Mouse (Mus musculus) Patski (cell line): ENCODE data around the gene Pde11a. TPM values are rescaled to one million over a fixed set of nuclear protein-coding genes. Genes with fewer than 3 reads are reported as not detected.

Experiments
- ATAC-seq: fragments of 100-300 bp; one replicate; pipeline ENCODE4 v1.8.0; 2021
- CTCF ChIA-PET: fragments of 350-600 bp; sonication (Branson Sonifier 250); formaldehyde crosslinking; loops from one replicate; lab custom pipeline; 2022; ENCODE audit warnings: inconsistent platforms; lab: Charles Lee
- POLR2A ChIA-PET: fragments of 350-600 bp; sonication (Branson Sonifier 250); formaldehyde crosslinking; loops from one replicate; lab custom pipeline; 2022; ENCODE audit warnings: antibody characterized with exemption, inconsistent platforms; lab: Charles Lee
- DNase-seq: peaks from one replicate; pipeline ENCODE4 v3.0.0-alpha.2; 2011; ENCODE audit warnings: low read depth, low spot score
- H3K27me3 ChIP-seq: fragments of 371-371 bp; one replicate; pipeline ENCODE4 v1.5.1; 2021
- CTCF ChIP-seq: fragments of 100-300 bp; IDR thresholded peaks from one replicate; pipeline ENCODE4 v1.5.1; 2021
- in situ Hi-C: fragments of 300-500 bp; cut with MboI; formaldehyde crosslinking; loops from 3 replicates; pipeline ENCODE4 v1.11.1; 2018; ENCODE audit warnings: low pct_unique_long_range_greater_than_20kb, mixed read lengths
- polyA plus RNA-seq: library from polyadenylated mRNA; unstranded; gene quantifications from one replicate; pipeline ENCODE4 v1.2.3, GENCODE M21; 2021

The Pde11a gene
- polyA plus RNA-seq, 1 experiment from 2014 or later = 0.04 TPM

DNA sequence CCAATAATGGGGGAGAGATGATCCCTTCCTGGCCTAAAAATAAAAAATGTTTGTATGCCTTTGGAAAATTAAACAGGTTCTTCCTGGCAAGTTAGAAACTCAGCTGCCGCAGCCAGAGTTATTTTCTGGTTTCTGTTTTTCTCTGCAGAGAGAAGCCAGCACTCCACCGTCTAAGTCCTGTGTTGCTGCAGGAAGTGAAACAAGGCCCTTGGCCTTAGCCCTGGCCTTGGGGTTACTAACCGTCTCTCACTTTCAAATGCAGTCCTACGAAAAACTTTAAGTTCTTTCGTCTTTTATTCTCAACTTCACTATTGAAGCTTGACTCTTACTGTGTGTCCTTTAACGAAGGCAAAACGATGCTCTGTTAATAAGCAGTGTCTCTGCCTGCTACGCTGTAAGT is 289.0 kb downstream of the Pde11a start:
- peaks cover 38% of the 10 kb centered on the region for H3K27me3 ChIP-seq
- ATAC-seq (no peak), DNase-seq (no peak)
- POLR2A ChIA-PET = no interaction called here
- CTCF ChIA-PET = no interaction called here
- in situ Hi-C loops = no loop called here
- no peak for TF ChIP-seq CTCF

DNA sequence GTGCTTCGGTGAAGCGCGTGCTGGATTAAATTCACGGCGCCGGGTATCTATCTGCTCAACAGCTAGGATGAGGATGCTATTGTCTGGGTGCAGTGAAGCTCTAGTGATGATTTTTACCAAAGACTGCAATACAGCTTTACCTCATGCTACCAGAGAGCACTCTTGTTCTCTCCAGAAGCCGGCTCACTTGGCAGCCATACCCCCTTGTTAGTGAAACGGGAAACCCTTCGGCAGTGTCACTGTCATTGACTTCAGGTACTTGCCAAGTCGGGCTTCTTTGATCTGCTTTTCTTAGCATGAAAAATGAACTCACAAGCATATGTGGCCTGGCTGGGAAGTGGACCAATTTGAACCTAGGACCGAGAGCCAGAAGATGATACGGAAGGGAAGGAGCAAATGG is 290.8 kb downstream of the Pde11a start:
- in situ Hi-C loops = no loop called here
- no peak for ATAC-seq
- POLR2A ChIA-PET = no interaction called here

DNA sequence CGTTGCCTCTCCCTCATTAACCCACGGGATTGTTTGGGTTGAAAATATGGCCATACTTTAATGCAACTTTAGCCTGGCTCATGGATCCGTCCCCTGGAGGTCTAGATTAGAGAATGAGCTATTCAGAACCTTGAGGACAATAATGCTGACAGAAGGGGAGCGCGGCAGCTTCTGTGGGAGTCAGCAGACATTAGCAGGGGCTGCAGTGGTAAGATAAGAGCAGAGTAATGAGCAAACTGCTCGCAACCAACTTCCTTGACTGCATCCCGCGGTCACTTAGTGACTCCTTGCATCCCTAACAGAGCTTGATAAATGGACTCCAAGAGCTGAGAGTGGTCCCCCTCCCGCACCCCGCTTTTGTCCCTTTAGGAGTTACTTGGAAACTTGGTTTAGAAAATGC is 296.4 kb downstream of the Pde11a start:
- in situ Hi-C loops = no loop called here
- H3K27me3 ChIP-seq = peaks cover 8% of the 10 kb centered on the region
- DNase-seq = no peak
- ATAC-seq = no peak
- POLR2A ChIA-PET = no interaction called here
- CTCF ChIA-PET = interaction anchor here (0.8 kb wide), 1 partner anchor 10 kb away, joined by 3 read pairs; no protein-coding TSS in a partner anchor
- TF ChIP-seq CTCF = no peak

More for the DNA sequence above, 290.8 kb downstream of the Pde11a start:
- no peak for DNase-seq
- no peak for TF ChIP-seq CTCF
- CTCF ChIA-PET = interaction anchor here (1.4 kb wide), 1 partner anchor 15 kb away, joined by 5 read pairs; no protein-coding TSS in a partner anchor
- peaks cover 22% of the 10 kb centered on the region for H3K27me3 ChIP-seq

DNA sequence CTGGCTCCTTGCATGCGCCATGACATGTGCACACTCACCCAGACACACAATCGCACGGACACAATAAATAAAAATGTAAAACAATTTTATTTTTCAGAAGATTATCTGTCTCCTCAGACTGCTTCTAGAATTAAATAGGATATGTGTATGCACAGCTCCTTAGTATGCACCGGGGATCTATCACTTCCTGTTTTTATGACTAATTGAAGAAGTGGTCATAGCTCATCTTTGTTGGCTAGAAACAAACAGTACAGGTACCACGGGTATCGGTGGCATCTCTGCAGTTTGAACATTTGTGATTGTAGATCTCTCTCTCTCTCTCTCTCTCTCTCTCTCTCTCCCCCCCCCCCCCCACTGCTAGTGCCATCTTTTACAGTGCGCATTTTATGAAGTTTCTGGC is 298.5 kb downstream of the Pde11a start:
- in situ Hi-C loops = no loop called here
- CTCF ChIA-PET = no interaction called here
- POLR2A ChIA-PET = no interaction called here
- ATAC-seq (no peak), DNase-seq (no peak)
- no peak for TF ChIP-seq CTCF
- H3K27me3 ChIP-seq = peaks cover 25% of the 10 kb centered on the region

DNA sequence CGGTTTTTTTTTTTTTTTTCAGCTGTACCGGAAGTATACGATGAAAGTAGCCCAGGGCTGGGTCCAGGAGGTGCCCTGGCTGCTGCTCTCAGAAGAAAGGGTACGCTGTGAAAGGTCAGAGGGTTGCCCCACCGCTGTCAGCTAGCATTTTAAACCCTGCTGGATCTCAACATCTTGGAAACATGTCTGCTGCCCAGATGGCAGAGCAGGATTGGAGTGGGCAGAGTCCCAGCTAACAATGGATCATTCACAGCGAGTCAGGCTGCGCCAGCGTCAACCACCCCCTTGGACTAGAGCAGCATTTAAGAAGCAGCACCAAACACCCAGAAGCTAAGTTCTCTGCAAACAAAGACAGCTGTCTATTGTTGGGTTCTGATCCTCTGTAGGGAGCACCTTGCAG is 308.5 kb downstream of the Pde11a start:
- TF ChIP-seq CTCF = no peak
- in situ Hi-C loops = no loop called here
- ATAC-seq (no peak), DNase-seq (no peak)
- ChIA-PET POLR2A (no interaction called here), CTCF (interaction anchor here (0.9 kb wide), 1 partner anchor 44 kb away, joined by 3 read pairs; no protein-coding TSS in a partner anchor)
- H3K27me3 ChIP-seq = peaks cover 38% of the 10 kb centered on the region

DNA sequence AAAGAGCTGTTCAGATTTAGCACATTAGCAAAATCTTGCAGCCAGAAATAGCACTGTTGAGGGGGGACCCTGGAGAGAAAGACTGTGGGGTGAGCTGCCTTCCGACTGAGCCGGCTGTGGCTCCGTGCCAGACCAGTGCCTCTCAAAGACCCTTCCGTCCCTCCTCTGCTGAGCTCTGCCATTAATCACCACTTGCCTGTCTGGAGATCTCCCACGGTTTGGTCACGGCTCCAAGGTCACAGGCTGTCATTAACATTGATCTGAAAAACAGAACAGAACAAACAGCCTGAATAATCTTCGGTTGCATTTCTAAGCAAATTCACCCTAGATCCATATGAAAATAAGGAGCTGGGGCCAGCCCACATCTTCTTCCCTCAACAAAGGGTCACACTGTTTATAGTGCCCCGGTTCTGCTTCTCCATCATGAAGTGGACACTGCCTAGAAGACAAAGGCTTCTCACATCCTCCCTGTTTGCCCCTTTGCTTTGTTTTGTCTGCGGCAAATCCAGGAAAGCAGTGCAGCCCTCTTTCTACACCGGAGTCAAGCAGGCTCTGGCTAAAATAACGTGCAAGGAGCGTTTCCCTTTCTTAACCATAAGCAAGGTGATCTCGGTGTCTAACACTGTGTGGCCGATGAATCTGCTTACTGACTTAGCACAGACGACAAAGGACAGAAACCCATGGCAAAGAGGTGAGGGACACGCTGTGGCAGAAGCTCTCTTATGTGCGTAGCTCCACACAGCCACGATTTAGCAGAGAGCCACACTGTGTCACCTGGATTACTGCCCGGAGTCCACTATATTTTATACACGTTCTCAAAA is 309.3 kb downstream of the Pde11a start:
- in situ Hi-C loops = no loop called here
- ChIA-PET CTCF (no interaction called here), POLR2A (no interaction called here)
- no peak for DNase-seq
- no peak for TF ChIP-seq CTCF
- peaks cover 32% of the 10 kb centered on the region for H3K27me3 ChIP-seq
- ATAC-seq = no peak

DNA sequence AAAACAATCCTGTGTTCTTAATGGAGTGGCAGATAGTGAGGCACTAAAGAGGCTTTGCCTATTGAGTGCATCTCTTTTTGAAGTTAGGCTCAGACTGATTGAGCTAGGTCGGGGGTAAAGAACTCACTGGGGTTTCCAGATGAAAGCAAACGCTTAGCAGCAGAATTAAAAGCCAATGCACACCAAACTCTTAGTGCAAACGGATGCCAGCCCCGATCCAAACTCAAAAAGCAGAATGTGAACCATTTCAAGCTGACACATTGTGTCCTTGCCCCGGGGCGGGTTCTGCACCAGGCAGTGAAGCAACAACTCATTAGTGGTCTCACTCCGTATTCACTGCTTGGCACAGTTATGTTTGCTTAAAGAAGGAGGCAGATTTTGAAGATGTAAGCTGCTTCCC is 321.7 kb downstream of the Pde11a start:
- ATAC-seq (no peak), DNase-seq (no peak)
- no peak for TF ChIP-seq CTCF

DNA sequence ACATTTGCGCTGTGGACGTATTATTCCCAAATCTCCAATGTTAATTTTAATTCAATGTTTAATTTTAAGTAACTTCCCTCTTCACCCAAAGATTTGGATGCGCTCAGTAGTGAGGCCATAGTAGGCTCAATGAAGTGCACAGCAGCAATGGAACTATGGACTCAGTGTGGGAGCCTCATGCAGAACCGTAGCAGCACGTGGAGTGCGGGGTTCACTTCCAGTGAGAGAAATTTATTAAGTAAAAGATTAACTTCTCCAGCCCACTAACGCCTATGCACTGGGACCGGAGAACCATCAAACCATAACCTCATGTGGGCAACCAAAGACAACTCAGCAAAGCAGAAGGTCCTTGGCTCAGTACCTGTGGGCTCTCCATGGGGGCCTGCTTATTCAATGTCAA is 322.4 kb downstream of the Pde11a start:
- H3K27me3 ChIP-seq = peaks cover 7% of the 10 kb centered on the region
- DNase-seq = no peak

More for the DNA sequence above, 321.7 kb downstream of the Pde11a start:
- H3K27me3 ChIP-seq = peaks cover 7% of the 10 kb centered on the region
- POLR2A ChIA-PET = no interaction called here
- CTCF ChIA-PET = no interaction called here
- in situ Hi-C loops = no loop called here

DNA sequence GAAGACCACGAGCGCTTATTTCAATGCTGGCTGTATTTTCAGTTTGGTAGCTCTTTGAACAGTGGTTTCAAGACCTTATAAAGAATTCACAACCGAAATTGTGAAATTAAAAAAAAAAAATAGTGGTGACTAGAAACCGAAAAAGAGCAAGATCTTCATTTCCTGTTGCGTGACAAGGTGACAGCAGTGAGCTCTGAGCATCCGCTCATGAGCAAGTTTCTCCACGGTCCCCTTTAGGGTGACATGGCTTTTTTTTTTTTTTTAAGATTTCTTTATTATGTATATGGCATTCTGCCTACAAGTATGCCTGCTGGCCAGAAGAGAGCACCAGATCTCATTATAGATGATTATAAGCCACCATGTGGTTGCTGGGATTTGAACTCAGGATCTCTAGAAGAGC is 323.1 kb downstream of the Pde11a start:
- ChIA-PET CTCF (no interaction called here), POLR2A (no interaction called here)
- peaks cover 8% of the 10 kb centered on the region for H3K27me3 ChIP-seq
- ATAC-seq (no peak), DNase-seq (no peak)
- no peak for TF ChIP-seq CTCF
- in situ Hi-C loops = no loop called here

More for the DNA sequence above, 322.4 kb downstream of the Pde11a start:
- TF ChIP-seq CTCF = no peak
- ChIA-PET CTCF (no interaction called here), POLR2A (no interaction called here)
- in situ Hi-C loops = no loop called here
- no peak for ATAC-seq

DNA sequence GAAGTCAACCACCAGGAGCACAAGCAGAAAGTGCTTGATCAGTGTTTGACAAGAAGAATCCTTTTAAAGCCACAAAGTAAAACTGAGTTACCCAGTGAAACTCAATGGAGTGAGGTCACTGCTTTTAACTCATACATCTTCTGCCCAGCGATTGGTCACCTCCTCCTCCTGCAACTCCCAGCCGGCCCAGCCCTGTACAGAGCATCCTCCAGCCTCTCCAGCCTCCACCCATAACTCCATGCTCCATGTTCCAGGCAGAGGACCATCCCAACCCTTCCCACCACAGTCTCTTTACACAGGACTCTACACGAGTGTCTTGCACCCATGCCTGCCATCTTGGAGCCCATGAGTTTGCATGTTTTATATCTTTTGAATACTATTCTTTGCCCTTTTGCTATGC is 323.9 kb downstream of the Pde11a start:
- POLR2A ChIA-PET = no interaction called here
- ATAC-seq (no peak), DNase-seq (no peak)
- H3K27me3 ChIP-seq = peaks cover 11% of the 10 kb centered on the region
- in situ Hi-C loops = no loop called here
- CTCF ChIA-PET = no interaction called here
- TF ChIP-seq CTCF = no peak

DNA sequence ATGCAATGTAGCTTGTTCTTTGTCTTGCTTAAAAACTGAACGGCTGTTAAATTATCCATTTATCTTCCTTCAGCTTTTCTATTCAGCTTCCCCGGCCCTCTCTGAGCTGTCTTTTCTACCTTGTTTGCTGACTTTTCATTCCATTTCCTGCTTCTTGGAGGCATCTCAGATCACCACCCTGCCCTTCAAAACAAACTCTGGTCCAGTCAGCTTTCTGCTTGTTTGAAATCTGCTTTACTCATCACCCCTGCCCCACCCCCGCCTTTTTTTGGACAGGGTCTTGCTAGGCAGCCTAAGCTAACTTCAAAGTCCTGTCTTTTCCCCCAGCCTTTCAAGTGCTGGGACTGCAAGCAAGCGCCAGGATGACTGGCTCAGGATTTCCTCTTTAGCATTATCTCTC is 332.4 kb downstream of the Pde11a start:
- in situ Hi-C loops = no loop called here
- CTCF ChIA-PET = no interaction called here
- POLR2A ChIA-PET = no interaction called here
- no peak for TF ChIP-seq CTCF
- DNase-seq (no peak), ATAC-seq (no peak)
- H3K27me3 ChIP-seq = peaks cover 18% of the 10 kb centered on the region
